Mouse (Mus musculus): ENCODE measurements around the gene Lrrc26. TPM values are rescaled to one million over a fixed set of nuclear protein-coding genes. Genes with fewer than 3 reads are reported as not detected.
A peak's percentile ranks its signal among the peaks of the same experiment; 100 is the strongest.

The Lrrc26 gene
- 1.6 TPM for polyA plus RNA-seq (2012; fragmentation: generic; extraction: Trizol)

DNA sequence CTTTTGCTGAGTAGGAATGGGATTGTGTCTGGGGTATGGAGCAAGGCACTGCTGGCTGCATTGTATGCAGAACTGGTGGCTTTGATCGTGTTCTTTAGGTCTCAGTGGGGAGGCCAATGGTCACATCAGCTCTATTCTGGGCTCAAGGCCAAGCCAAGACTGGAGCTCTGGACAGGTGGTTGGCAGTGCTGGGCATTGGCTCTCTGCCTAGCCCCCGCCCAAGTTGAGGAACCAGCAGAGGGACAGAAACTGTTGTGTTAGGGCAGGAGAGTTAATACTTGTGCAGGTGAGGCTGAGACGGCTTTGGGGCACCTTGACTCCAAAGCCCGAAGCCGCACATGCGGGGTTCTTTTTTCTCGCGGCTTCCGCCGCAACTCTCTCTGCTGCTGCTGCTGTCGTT is at the start of gene Lrrc26:
Lrrc26 (plus strand) TSS at position 265 of the 400 bp plus-strand sequence.
- H3K4me3 ChIP-seq, result no peak within 1 kb of the TSS
- H3ac ChIP-seq (ENCODE audit: control insufficient read depth, insufficient read length), result no peak within 1 kb of the TSS
- H3K4me2 ChIP-seq (ENCODE audit: low read depth), result peak within 1 kb of the TSS; percentile 93
- H3K27me3 ChIP-seq (ENCODE audit: control insufficient read depth, insufficient read depth, insufficient read length), result peaks cover 39% of the 10 kb centered on the region
- TF ChIP-seq TCF3 (IDR thresholded peaks at IDR 0.05; ENCODE audit: insufficient read length, low read depth), result peak; percentile 7
- TF ChIP-seq MYOD1 (IDR thresholded peaks at IDR 0.05; ENCODE audit: control insufficient read depth in 1 of 3, insufficient read length in 2 of 3, low read depth in 2 of 3), result peak in 2 of 3 experiments; percentile 71 to 86
- no peak for TF ChIP-seq POLR2A (IDR thresholded peaks at IDR 0.05; ENCODE audit: insufficient read length, low read depth)
- TF ChIP-seq POLR2AphosphoS2 (IDR thresholded peaks at IDR 0.05; ENCODE audit: insufficient read length, low read depth), result no peak
- no peak for TF ChIP-seq MAX (IDR thresholded peaks at IDR 0.05; ENCODE audit: low read depth)
- TF ChIP-seq SRF (IDR thresholded peaks at IDR 0.05; ENCODE audit: control insufficient read depth, insufficient read length, low read depth), result no peak
- TF ChIP-seq TCF12 (IDR thresholded peaks at IDR 0.05; ENCODE audit: insufficient read depth, poor library complexity, severe bottlenecking), result no peak
- no peak for TF ChIP-seq USF1 (IDR thresholded peaks at IDR 0.05; ENCODE audit: low read depth)
- no peak for TF ChIP-seq CEBPB (IDR thresholded peaks at IDR 0.05; ENCODE audit: insufficient read depth, poor library complexity, severe bottlenecking)
- no peak for TF ChIP-seq REST (IDR thresholded peaks at IDR 0.05; ENCODE audit: insufficient read depth, insufficient read length)
- no peak for TF ChIP-seq E2F4 (IDR thresholded peaks at IDR 0.05; ENCODE audit: insufficient read depth)
- peak in 2 of 3 experiments; percentile 29 to 88 for TF ChIP-seq MYOG (IDR thresholded peaks at IDR 0.05; ENCODE audit: control insufficient read depth in 1 of 3, insufficient read depth in 1 of 3, insufficient read length in 2 of 3, low read depth in 2 of 3)
- H3K79me2 ChIP-seq (ENCODE audit: control insufficient read depth, insufficient read depth), result no peaks in the 10 kb centered on the region
- peaks cover 11% of the 10 kb centered on the region for H3K36me3 ChIP-seq (ENCODE audit: control insufficient read depth, insufficient read depth)

DNA sequence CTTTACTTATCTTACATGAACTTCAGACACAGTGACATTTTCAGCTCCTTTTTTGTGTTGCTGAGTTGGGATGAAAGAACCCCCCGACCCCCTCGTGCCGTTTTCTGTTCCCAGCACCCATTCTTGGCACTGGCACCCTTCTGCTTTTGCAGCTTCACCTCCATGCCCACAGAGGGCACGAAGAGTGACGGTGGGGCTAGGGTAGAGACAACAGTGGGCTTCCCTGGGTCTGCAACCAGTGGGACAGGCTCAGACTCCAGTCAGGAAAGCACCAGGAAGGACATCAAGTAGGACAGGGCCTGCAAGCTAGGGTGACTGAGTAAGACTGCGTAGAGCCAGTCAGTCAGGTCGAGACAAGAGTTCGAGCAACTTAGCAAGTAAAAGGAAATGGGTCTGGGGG is 49.4 kb upstream of the Lrrc26 start:
- H3K4me2 ChIP-seq (ENCODE audit: low read depth), result peak overlapping the region; percentile 65
- no peaks in the 10 kb centered on the region for H3K79me2 ChIP-seq (ENCODE audit: control insufficient read depth, insufficient read depth)
- TF ChIP-seq CEBPB (IDR thresholded peaks at IDR 0.05; ENCODE audit: insufficient read depth, poor library complexity, severe bottlenecking) (no peak), POLR2A (IDR thresholded peaks at IDR 0.05; ENCODE audit: insufficient read length, low read depth) (no peak)
- no peak overlapping the region for H3ac ChIP-seq (ENCODE audit: control insufficient read depth, insufficient read length)
- peaks cover 33% of the 10 kb centered on the region for H3K27me3 ChIP-seq (ENCODE audit: control insufficient read depth, insufficient read depth, insufficient read length)
- H3K36me3 ChIP-seq (ENCODE audit: control insufficient read depth, insufficient read depth), result no peaks in the 10 kb centered on the region
- H3K4me3 ChIP-seq, result no peak overlapping the region

DNA sequence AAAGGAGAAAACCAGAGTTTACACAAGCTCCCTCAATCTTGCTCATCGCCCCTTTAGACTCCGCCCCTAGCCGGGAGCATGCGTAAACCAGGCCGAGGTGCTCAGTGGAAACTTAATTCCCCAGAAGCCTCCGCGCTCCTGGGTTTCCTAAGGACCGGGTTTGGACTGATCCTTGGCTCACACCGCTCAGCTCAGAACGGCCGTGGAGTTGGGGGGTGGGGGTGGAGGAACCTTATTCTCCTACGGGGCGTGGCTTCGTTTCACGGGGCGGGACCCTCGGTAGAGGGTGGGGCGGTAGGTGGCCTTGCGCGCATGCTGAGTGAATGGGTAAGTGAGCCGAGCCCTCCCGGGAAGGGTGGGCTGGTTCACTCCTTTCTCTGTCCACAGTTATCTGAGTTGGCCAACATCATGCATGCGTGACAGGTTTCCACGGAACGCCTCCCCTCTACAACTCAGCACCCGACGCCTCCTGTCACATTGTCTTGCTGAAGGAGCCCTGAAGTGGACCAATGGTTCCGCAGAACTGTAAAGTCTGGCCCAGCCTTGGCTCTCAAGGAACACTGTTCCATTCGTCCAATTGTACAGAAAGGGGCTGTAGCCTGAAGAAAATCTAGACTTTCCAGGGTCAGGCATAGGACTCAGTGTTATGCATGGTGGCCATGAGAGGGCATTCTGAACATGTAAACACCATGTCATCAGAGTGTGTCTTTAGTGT is 48.8 kb upstream of the Lrrc26 start:
- no peaks in the 10 kb centered on the region for H3K36me3 ChIP-seq (ENCODE audit: control insufficient read depth, insufficient read depth)
- H3K27me3 ChIP-seq (ENCODE audit: control insufficient read depth, insufficient read depth, insufficient read length), result peaks cover 27% of the 10 kb centered on the region
- peak overlapping the region; percentile 65 for H3K4me2 ChIP-seq (ENCODE audit: low read depth)
- H3K79me2 ChIP-seq (ENCODE audit: control insufficient read depth, insufficient read depth), result no peaks in the 10 kb centered on the region
- H3K4me3 ChIP-seq, result no peak overlapping the region
- no peak overlapping the region for H3ac ChIP-seq (ENCODE audit: control insufficient read depth, insufficient read length)
- TF ChIP-seq SRF (IDR thresholded peaks at IDR 0.05; ENCODE audit: control insufficient read depth, insufficient read length, low read depth), result no peak

DNA sequence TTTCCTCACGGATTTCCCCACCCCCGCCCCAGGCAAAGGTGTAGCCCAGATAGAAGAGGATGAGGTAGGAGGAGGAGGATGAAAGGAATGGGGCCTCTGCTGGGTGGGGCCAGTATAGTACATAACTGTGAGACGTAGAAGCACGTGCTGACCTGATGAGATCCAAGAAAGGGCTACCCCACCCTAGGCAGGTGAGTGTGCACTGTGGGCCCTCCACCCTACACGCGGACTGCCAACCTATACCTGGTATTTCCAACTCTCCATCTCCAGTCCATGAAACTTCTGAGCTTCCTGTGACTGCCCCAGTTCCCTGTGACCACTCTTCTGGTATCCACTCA is 48.3 kb upstream of the Lrrc26 start:
- H3K4me3 ChIP-seq, result no peak overlapping the region
- no peaks in the 10 kb centered on the region for H3K79me2 ChIP-seq (ENCODE audit: control insufficient read depth, insufficient read depth)
- TF ChIP-seq TCF12 (IDR thresholded peaks at IDR 0.05; ENCODE audit: insufficient read depth, poor library complexity, severe bottlenecking) (no peak), E2F4 (IDR thresholded peaks at IDR 0.05; ENCODE audit: insufficient read depth) (no peak), MAX (IDR thresholded peaks at IDR 0.05; ENCODE audit: low read depth) (no peak), POLR2AphosphoS2 (IDR thresholded peaks at IDR 0.05; ENCODE audit: insufficient read length, low read depth) (no peak), CEBPB (IDR thresholded peaks at IDR 0.05; ENCODE audit: insufficient read depth, poor library complexity, severe bottlenecking) (no peak), MYOG (IDR thresholded peaks at IDR 0.05; ENCODE audit: control insufficient read depth in 1 of 3, insufficient read depth in 1 of 3, insufficient read length in 2 of 3, low read depth in 2 of 3) (no peak), REST (IDR thresholded peaks at IDR 0.05; ENCODE audit: insufficient read depth, insufficient read length) (no peak), TCF3 (IDR thresholded peaks at IDR 0.05; ENCODE audit: insufficient read length, low read depth) (no peak), USF1 (IDR thresholded peaks at IDR 0.05; ENCODE audit: low read depth) (no peak), SRF (IDR thresholded peaks at IDR 0.05; ENCODE audit: control insufficient read depth, insufficient read length, low read depth) (no peak), POLR2A (IDR thresholded peaks at IDR 0.05; ENCODE audit: insufficient read length, low read depth) (no peak), MYOD1 (IDR thresholded peaks at IDR 0.05; ENCODE audit: control insufficient read depth in 1 of 3, insufficient read length in 2 of 3, low read depth in 2 of 3) (no peak)
- peak overlapping the region; percentile 65 for H3K4me2 ChIP-seq (ENCODE audit: low read depth)
- H3ac ChIP-seq (ENCODE audit: control insufficient read depth, insufficient read length), result no peak overlapping the region
- peaks cover 22% of the 10 kb centered on the region for H3K27me3 ChIP-seq (ENCODE audit: control insufficient read depth, insufficient read depth, insufficient read length)
- H3K36me3 ChIP-seq (ENCODE audit: control insufficient read depth, insufficient read depth), result no peaks in the 10 kb centered on the region

DNA sequence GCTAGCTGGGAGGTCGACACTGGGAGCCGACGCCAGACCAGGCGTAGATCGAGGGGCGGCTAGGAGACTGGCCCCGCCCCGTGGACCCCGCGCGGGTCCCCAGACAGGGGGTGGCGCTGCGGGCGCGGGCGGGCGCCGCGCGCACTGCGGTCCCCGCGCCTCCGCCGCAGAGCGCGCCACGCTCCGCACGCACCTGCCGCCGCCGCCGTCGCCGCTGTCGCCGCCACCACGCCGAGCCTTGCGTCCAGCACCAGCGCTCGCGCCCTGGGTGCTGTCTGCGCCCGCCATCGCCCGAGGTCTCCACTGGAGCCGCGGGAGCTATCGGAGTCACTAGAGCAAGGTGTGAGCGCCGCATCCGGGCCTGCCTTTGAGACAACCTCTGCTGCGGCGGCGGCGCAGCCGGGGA is 47.6 kb upstream of the Lrrc26 start, which contains the start of the genes Rnf208 and Cysrt1:
Rnf208 (plus strand) TSS at position 155 of the 406 bp plus-strand sequence.
Cysrt1 (minus strand) TSS at position 352 of the 406 bp plus-strand sequence.
- H3K36me3 ChIP-seq (ENCODE audit: control insufficient read depth, insufficient read depth), result no peaks in the 10 kb centered on the region
- no peak for TF ChIP-seq TCF3 (IDR thresholded peaks at IDR 0.05; ENCODE audit: insufficient read length, low read depth)
- no peak for TF ChIP-seq CEBPB (IDR thresholded peaks at IDR 0.05; ENCODE audit: insufficient read depth, poor library complexity, severe bottlenecking)
- no peak for TF ChIP-seq MAX (IDR thresholded peaks at IDR 0.05; ENCODE audit: low read depth)
- no peak for TF ChIP-seq POLR2AphosphoS2 (IDR thresholded peaks at IDR 0.05; ENCODE audit: insufficient read length, low read depth)
- no peak for TF ChIP-seq TCF12 (IDR thresholded peaks at IDR 0.05; ENCODE audit: insufficient read depth, poor library complexity, severe bottlenecking)
- TF ChIP-seq POLR2A (IDR thresholded peaks at IDR 0.05; ENCODE audit: insufficient read length, low read depth), result no peak
- peak in 1 of 3 experiments; percentile 6 for TF ChIP-seq MYOG (IDR thresholded peaks at IDR 0.05; ENCODE audit: control insufficient read depth in 1 of 3, insufficient read depth in 1 of 3, insufficient read length in 2 of 3, low read depth in 2 of 3)
- no peak within 1 kb of the TSS for H3ac ChIP-seq (ENCODE audit: control insufficient read depth, insufficient read length)
- H3K4me2 ChIP-seq (ENCODE audit: low read depth), result peak within 1 kb of the TSS; percentile 65
- no peaks in the 10 kb centered on the region for H3K79me2 ChIP-seq (ENCODE audit: control insufficient read depth, insufficient read depth)
- H3K27me3 ChIP-seq (ENCODE audit: control insufficient read depth, insufficient read depth, insufficient read length), result peaks cover 18% of the 10 kb centered on the region
- H3K4me3 ChIP-seq, result no peak within 1 kb of the TSS
